16 mouse cellular contexts compared by ENCODE assay signal in the genomic region with DNA sequence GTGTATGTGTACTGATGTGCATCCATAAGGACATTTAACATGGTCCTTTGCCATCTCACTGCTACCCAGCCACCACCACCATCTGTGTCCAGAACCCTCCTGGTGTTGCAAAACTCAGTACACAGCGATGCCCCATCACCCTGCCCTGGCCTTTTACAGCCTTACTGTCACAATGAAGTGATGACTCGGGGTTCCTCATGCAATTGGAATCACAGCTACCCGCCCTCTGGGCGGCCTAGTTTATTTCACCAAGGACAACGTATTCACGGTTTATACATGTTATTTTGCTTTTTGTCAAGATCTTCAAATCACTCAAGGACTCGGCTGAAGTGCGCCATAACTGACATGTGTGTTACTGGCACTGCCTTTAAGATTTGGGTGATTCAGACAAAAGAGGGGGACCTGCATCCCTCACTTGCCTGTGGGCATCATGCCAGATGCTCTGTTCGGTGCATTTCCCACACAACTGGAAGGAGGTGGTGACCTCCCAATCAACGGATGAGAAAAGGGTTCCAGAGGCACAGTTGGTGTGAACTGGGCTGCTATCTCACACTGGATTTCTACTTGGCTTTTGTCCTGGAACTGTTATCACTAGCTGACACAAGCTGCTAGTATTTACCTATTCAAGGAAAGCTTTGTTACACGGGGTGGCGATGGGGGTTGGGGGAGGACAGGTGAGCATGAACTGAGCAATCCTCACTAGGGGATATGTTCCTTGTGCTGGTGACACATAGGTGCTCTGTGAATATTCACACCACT. TPM values are rescaled to one million over a fixed set of nuclear protein-coding genes. Genes with fewer than 3 reads are reported as not detected.
DNase-seq lines count a peak whose midpoint lies in the region; ATAC-seq and TF ChIP-seq lines count a peak whose summit lies in the region.
"Had no signal": no experiment of that assay in that cellular context is flagged by ENCODE, and none has a peak within 500 bp of the region (broad histone marks: within the 10 kb centered on the region; RNA-seq: fewer than 3 reads in every experiment).

No protein-coding gene starts in this region.

- WGBS in intestine, embryonic 14.5 days, result 75% methylated on average over 12 of the region's 12 CpGs
- 76% methylated on average over 12 of the region's 12 CpGs for WGBS in intestine, embryonic 15.5 days

- H3K36me3 ChIP-seq in intestine, embryonic 14.5 days (ENCODE audit: control insufficient read depth, insufficient read depth, low read length), result no peaks in the 10 kb centered on the region
- H3K36me3 ChIP-seq in intestine, embryonic 15.5 days, result no peaks in the 10 kb centered on the region
- H3K36me3 ChIP-seq in testis, adult 2 months (ENCODE audit: control insufficient read depth, insufficient read depth, low read length), result no peaks in the 10 kb centered on the region
- H3K36me3 ChIP-seq: limb, embryonic 10.5 days; neural tube, embryonic 12.5 days had no signal

- no peak overlapping the region for H3K9ac ChIP-seq in intestine, embryonic 14.5 days (ENCODE audit: low read length)
- H3K9ac ChIP-seq in intestine, embryonic 15.5 days, result no peak overlapping the region
- H3K9ac ChIP-seq: neural tube, embryonic 12.5 days had no signal

- no peaks in the 10 kb centered on the region for H3K27me3 ChIP-seq in intestine, embryonic 14.5 days (replicated peaks; ENCODE audit: control insufficient read depth, insufficient read depth, low read length)
- H3K27me3 ChIP-seq in intestine, embryonic 15.5 days (replicated peaks), result no peaks in the 10 kb centered on the region
- H3K27me3 ChIP-seq in testis, adult 2 months (ENCODE audit: control insufficient read depth, insufficient read depth, low read length), result no peaks in the 10 kb centered on the region
- H3K27me3 ChIP-seq: megakaryocyte, embryonic 14.5 days; neural tube, embryonic 12.5 days had no signal

- ATAC-seq in intestine, embryonic 14.5 days (replicated peaks; ENCODE audit: low FRiP score, low TSS enrichment, low read depth), result 0 out of 2 replicates have a peak, but pooled peaks have one; percentile 36
- no peak for ATAC-seq in intestine, embryonic 15.5 days

- H3K4me1 ChIP-seq in intestine, embryonic 14.5 days (replicated peaks; ENCODE audit: control insufficient read depth, insufficient read depth, low read length), result peaks cover 15% of the 10 kb centered on the region
- peaks cover 12% of the 10 kb centered on the region for H3K4me1 ChIP-seq in intestine, embryonic 15.5 days (replicated peaks)
- H3K4me1 ChIP-seq in testis, adult 2 months (ENCODE audit: control insufficient read depth, insufficient read depth, low read length), result peaks cover 6% of the 10 kb centered on the region

- no peak for DNase-seq in gastrocnemius, adult 2 months
- no peak for DNase-seq in gastrocnemius, postnatal 25 days
- DNase-seq in intestine, embryonic 14.5 days (ENCODE audit: low spot score), result no peak
- DNase-seq in testis, postnatal 10 days (ENCODE audit: low spot score), result no peak
- no peak for DNase-seq in embryo, embryonic 10.5 days (ENCODE audit: low spot score)
- no peak for DNase-seq in MN1 (ENCODE audit: low spot score)
- DNase-seq: adrenal gland, postnatal 25 days; cerebellum, adult 9-10 months; kidney, adult 9 months; lung, adult 2 months had no signal

- no peak overlapping the region for H3K4me3 ChIP-seq in gastrocnemius, adult 2 months
- H3K4me3 ChIP-seq in intestine, embryonic 14.5 days (ENCODE audit: low read depth, low read length), result no peak overlapping the region
- H3K4me3 ChIP-seq in intestine, embryonic 15.5 days (replicated peaks), result no peak overlapping the region
- no peak overlapping the region for H3K4me3 ChIP-seq in testis, adult 2 months (ENCODE audit: control insufficient read depth, low read depth, low read length)
- H3K4me3 ChIP-seq: forebrain, embryonic 10.5 days; limb, embryonic 10.5 days; megakaryocyte, embryonic 14.5 days; neural tube, embryonic 12.5 days had no signal

- TF ChIP-seq CTCF in gastrocnemius, adult 2 months (IDR thresholded peaks at IDR 0.05), result no peak
- no peak for TF ChIP-seq CTCF in testis, adult 2 months (IDR thresholded peaks at IDR 0.05; ENCODE audit: control insufficient read depth, insufficient read depth, insufficient replicate concordance, low read depth, low read length)

- peak overlapping the region; percentile 85 for H3K27ac ChIP-seq in gastrocnemius, adult 2 months
- no peak overlapping the region for H3K27ac ChIP-seq in intestine, embryonic 14.5 days (ENCODE audit: low read depth)
- no peak overlapping the region for H3K27ac ChIP-seq in intestine, embryonic 15.5 days
- H3K27ac ChIP-seq in testis, adult 2 months (ENCODE audit: control insufficient read depth, insufficient read depth, low read depth, low read length), result 0 out of 2 replicates have a peak overlapping the region, but pooled peaks have one; percentile 16
- H3K27ac ChIP-seq: limb, embryonic 10.5 days; neural tube, embryonic 12.5 days had no signal

- intact Hi-C loops in gastrocnemius, adult 2 months (cut with DNase I), result no loop called here

- H3K4me2 ChIP-seq in intestine, embryonic 14.5 days (ENCODE audit: low read length), result no peak overlapping the region
- H3K4me2 ChIP-seq in intestine, embryonic 15.5 days (replicated peaks), result no peak overlapping the region
- H3K4me2 ChIP-seq: neural tube, embryonic 12.5 days had no signal

- H3K9me3 ChIP-seq in intestine, embryonic 14.5 days (ENCODE audit: control insufficient read depth, low read length), result no peaks in the 10 kb centered on the region
- H3K9me3 ChIP-seq in intestine, embryonic 15.5 days, result no peaks in the 10 kb centered on the region
- H3K9me3 ChIP-seq: forebrain, embryonic 10.5 days; limb, embryonic 10.5 days; megakaryocyte, embryonic 14.5 days; neural tube, embryonic 12.5 days had no signal

- no peak for TF ChIP-seq POLR2A in testis, adult 2 months (IDR thresholded peaks at IDR 0.05; ENCODE audit: control insufficient read depth, low read depth, low read length)

RNA-seq across cellular contexts. Expression of gene Fryl, which starts 27.9 kb away (rescaled TPM):
- total RNA-seq in gastrocnemius, adult 2 months (2021), result 10 to 100 TPM; 14.6 to 23.5 TPM
- total RNA-seq in gastrocnemius, postnatal 25 days (2021), result 10 to 100 TPM; 14.6 to 15.2 TPM
- 33.2 and 36.8 TPM in 2 replicates for polyA plus RNA-seq in intestine, embryonic 14.5 days (2014; fragmentation: Nextera tagmentation; extraction: Ambion mirVana)
- polyA plus RNA-seq in intestine, embryonic 15.5 days (2015; fragmentation: Nextera tagmentation; extraction: Ambion mirVana), result 27.1 and 28.4 TPM in 2 replicates
- 16.5 and 21.6 TPM in 2 replicates for polyA plus RNA-seq in testis, adult 2 months (2012; rRNA removed)

Comparison
In these comparisons a context has a peak if more than half of its experiments do, and no peak if none do; other contexts are left out.
1. H3K27ac ChIP-seq: peak in gastrocnemius, adult 2 months (single experiment) and testis, adult 2 months (single experiment); none in intestine, embryonic 14.5 days (single experiment) and intestine, embryonic 15.5 days (single experiment).